Mouse (Mus musculus): ENCODE measurements around the gene Chkb. TPM values are rescaled to one million over a fixed set of nuclear protein-coding genes. Genes with fewer than 3 reads are reported as not detected.
"Not testable (repeated sequence)": the region's sequence is repeated elsewhere in the genome, so short reads cannot be mapped to it uniquely, and the experiment has no call there.

Chkb gene
- polyA plus RNA-seq, 1 experiment = 47.6 TPM

GRCm38 (mm10) chr15:89453865-89454478 lies 24.3 kb upstream of the Chkb start, which contains the start of gene Mapk8ip2:
Gene Mapk8ip2 (plus strand): TSS chr15:89453913.
- no peak for DNase-seq (ENCODE audit: low read depth)

- DNase-seq (ENCODE audit: low read depth) = no peak
Observed at GRCm38 (mm10) chr15:89452906-89453864, 23.5 kb upstream of the Chkb start.

GRCm38 (mm10) chr15:89442486-89443070 lies 12.9 kb upstream of the Chkb start:
- DNase-seq (ENCODE audit: low read depth) = no peak

- DNase-seq (ENCODE audit: low read depth) = no peak
Observed at GRCm38 (mm10) chr15:89435878-89436277, 6.2 kb upstream of the Chkb start.

- DNase-seq (ENCODE audit: low read depth) = no peak
Observed at GRCm38 (mm10) chr15:89434136-89434535, 4.4 kb upstream of the Chkb start.

- no peak for DNase-seq (ENCODE audit: low read depth)
Observed at GRCm38 (mm10) chr15:89432946-89433345, 3.2 kb upstream of the Chkb start.

- no peak for DNase-seq (ENCODE audit: low read depth)
Observed at GRCm38 (mm10) chr15:89431806-89432205, 2.1 kb upstream of the Chkb start.

GRCm38 (mm10) chr15:89431271-89431670 lies 1.6 kb upstream of the Chkb start:
- DNase-seq (ENCODE audit: low read depth) = no peak

- DNase-seq (ENCODE audit: low read depth) = not testable (repeated sequence)
Observed at GRCm38 (mm10) chr15:89430771-89431170, 1.1 kb upstream of the Chkb start.

- no peak for DNase-seq (ENCODE audit: low read depth)
Observed at GRCm38 (mm10) chr15:89430341-89430740, 633 bp upstream of the Chkb start.

GRCm38 (mm10) chr15:89428821-89429351 lies 822 bp downstream of the Chkb start:
- DNase-seq (ENCODE audit: low read depth) = no peak

GRCm38 (mm10) chr15:89428136-89428790 lies 1.4 kb downstream of the Chkb start:
- DNase-seq (ENCODE audit: low read depth) = no peak

GRCm38 (mm10) chr15:89426716-89427115 lies 3.0 kb downstream of the Chkb start:
- DNase-seq (ENCODE audit: low read depth) = no peak

GRCm38 (mm10) chr15:89425711-89426121 lies 4.0 kb downstream of the Chkb start, which contains the start of gene Cpt1b:
Gene Cpt1b (minus strand): TSS chr15:89425863.
- DNase-seq (ENCODE audit: low read depth) = no peak

- no peak for DNase-seq (ENCODE audit: low read depth)
Observed at GRCm38 (mm10) chr15:89424621-89425020, 5.1 kb downstream of the Chkb start.

GRCm38 (mm10) chr15:89421938-89422337 lies 7.8 kb downstream of the Chkb start:
- no peak for DNase-seq (ENCODE audit: low read depth)

- no peak for DNase-seq (ENCODE audit: low read depth)
Observed at GRCm38 (mm10) chr15:89415282-89415681, 14.4 kb downstream of the Chkb start.

GRCm38 (mm10) chr15:89410118-89410517 lies 19.6 kb downstream of the Chkb start, which contains the start of gene Syce3:
Gene Syce3 (minus strand): TSS chr15:89410503.
- no peak for DNase-seq (ENCODE audit: low read depth)

- no peak for DNase-seq (ENCODE audit: low read depth)
Observed at GRCm38 (mm10) chr15:89406691-89407090, 23.0 kb downstream of the Chkb start.

- DNase-seq (ENCODE audit: low read depth) = no peak
Observed at GRCm38 (mm10) chr15:89404831-89405623, 24.7 kb downstream of the Chkb start.

- DNase-seq (ENCODE audit: low read depth) = no peak
Observed at GRCm38 (mm10) chr15:89402471-89402870, 27.2 kb downstream of the Chkb start.

Data from gonadal fat pad, adult 2 months (tissue).